Mouse (Mus musculus) embryo, embryonic 10.5 days (tissue): ENCODE measurements at regions not wholly inside any gene's neighbourhood (a gene's known extent, or its start where the extent isn't known, plus 50 kb on each side); places are given as distances from the start of the nearest gene placed in this dataset.

ENCODE experiments used
- DNase-seq: peaks from one replicate; pipeline ENCODE4 v3.0.0-alpha.2; 2015; ENCODE audit warnings: low spot score

DNA sequence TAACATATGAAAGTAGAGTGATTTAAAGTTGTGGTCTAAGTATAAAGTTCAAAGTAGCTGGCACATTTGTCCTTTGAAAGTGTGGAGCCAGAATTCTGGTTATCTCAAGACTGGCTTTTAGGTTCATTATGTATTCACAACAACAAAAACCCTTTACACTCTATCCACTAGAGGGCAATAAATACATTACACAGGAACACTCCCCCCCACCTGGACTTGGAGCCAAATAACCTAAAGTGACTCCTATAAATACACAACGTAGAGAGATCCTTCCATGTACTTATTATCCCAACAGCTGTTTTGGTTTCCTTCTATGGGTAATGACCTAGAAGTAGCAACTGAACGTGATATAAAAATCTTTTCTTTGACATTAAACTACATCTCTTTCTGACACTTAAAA lies 1235.8 kb downstream of the Pcdh19 start:
- DNase-seq = peak; percentile 18
